Mouse (Mus musculus) limb, embryonic 11.5 days (tissue): ENCODE measurements around the gene Fpgs. TPM values are rescaled to one million over a fixed set of nuclear protein-coding genes. Genes with fewer than 3 reads are reported as not detected.

Experiments used
- ATAC-seq: fragments of 200-750 bp; cut with Nextera tagmentation; 2 replicates; pipeline ENCODE4 v1.8.0; 2017; ENCODE audit warnings: low read depth; ENCODE audit not compliant: insufficient number of reproducible peaks, low FRiP score, low TSS enrichment
- DNase-seq: peaks from one replicate; pipeline ENCODE4 v3.0.0-alpha.2; 2015; ENCODE audit warnings: low spot score
- H3K27ac ChIP-seq: fragments of 300-500 bp; sonication (generic); replicated peaks from 2 replicates; pipeline ENCODE4 v1.5.1; 2014; ENCODE audit warnings: low read depth, mild to moderate bottlenecking, low read length
- H3K27me3 ChIP-seq: fragments of 300-500 bp; sonication (generic); 2 replicates; pipeline ENCODE4 v1.6.1; 2014; ENCODE audit warnings: mild to moderate bottlenecking, low read length, mixed read lengths; ENCODE audit not compliant: control insufficient read depth, insufficient read depth
- H3K36me3 ChIP-seq: fragments of 300-500 bp; sonication (generic); 2 replicates; pipeline ENCODE4 v1.6.1; 2014; ENCODE audit warnings: mild to moderate bottlenecking, low read length, moderate library complexity, mixed read lengths; ENCODE audit not compliant: control insufficient read depth, insufficient read depth
- H3K4me1 ChIP-seq: fragments of 300-500 bp; sonication (generic); 2 replicates; pipeline ENCODE4 v1.6.1; 2014; ENCODE audit warnings: low read length, mixed read lengths; ENCODE audit not compliant: control insufficient read depth, insufficient read depth
- H3K4me2 ChIP-seq: fragments of 300-500 bp; sonication (generic); 2 replicates; pipeline ENCODE4 v1.6.1; 2014; ENCODE audit warnings: low read depth, mild to moderate bottlenecking, moderate library complexity; ENCODE audit not compliant: severe bottlenecking
- H3K4me3 ChIP-seq: fragments of 300-500 bp; sonication (generic); 2 replicates; pipeline ENCODE4 v1.5.1; 2014; ENCODE audit warnings: low read depth, low read length
- H3K9ac ChIP-seq: fragments of 300-500 bp; sonication (generic); 2 replicates; pipeline ENCODE4 v1.6.1; 2014; ENCODE audit warnings: mild to moderate bottlenecking, low read length
- H3K9me3 ChIP-seq: fragments of 300-500 bp; sonication (generic); 2 replicates; pipeline ENCODE4 v1.6.1; 2016; ENCODE audit warnings: low read length; ENCODE audit not compliant: control insufficient read depth
- WGBS: fragments of 180-500 bp; shearing (Covaris S2); extraction: QIAGEN DNeasy Blood & Tissue Kit; methylation state at CpG from one replicate; pipeline ENCODE4 v1.1.7; 2014; 5-methylcytosine and 5-hydroxymethylcytosine counted together
- polyA plus RNA-seq: library from polyadenylated mRNA; unstranded; fragments of >200 nt; fragmentation: Nextera tagmentation; extraction: Ambion mirVana; gene quantifications from 2 replicates; pipeline ENCODE4 v1.2.1, GENCODE M21; 2014

The Fpgs gene
- polyA plus RNA-seq, 1 experiment from 2014 or later, result 22.1 TPM

DNA sequence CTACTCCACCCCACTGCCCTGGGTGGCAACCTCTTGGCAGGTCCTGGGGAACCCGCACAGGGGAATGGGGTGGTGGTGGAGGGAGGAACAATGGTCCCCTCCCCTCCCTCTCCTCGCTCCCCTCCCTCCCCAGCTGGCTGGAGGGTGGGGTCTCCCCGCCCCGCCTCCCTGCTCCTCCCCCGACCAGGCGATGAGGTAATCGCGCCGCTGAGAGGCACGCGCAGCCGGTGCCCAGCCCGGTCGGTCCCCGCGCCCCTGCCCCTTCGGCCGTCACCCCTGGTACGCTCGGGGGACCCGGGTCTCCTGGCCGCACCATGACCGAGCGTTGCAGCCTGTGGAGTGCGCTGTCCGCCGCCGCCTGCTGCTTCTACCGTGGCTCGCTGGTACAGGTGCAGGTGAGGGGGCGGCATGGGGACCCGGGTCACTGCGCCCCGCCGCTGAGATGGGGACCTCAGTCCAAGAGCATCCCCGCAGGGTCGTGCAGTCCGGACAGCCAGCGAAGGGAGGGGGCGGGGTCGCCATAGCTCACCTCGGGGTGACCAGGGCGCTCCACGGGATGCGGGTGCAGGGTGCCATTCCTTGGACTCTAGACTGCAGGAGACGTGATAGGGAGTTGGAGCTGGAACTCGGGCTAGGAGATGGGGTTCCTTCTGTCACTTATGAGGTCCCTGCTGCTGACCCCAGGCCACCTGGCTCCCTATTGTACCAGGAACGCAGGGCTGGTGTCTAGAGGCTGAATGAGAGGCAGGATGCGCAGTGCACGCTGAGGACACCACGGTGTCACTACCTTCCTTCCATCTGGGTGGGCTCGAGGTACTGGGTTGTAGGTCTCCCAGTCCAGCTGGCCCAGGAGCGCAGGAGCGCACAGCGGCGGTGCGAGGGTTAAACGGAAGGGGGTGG, 37.6 kb upstream of the Fpgs start:
- ATAC-seq, result peak; percentile 33; the same call in 1 of the 2 replicates
- WGBS, result 1% methylated on average over 44 of the region's 58 CpGs
- peaks cover 26% of the 10 kb centered on the region for H3K27me3 ChIP-seq

DNA sequence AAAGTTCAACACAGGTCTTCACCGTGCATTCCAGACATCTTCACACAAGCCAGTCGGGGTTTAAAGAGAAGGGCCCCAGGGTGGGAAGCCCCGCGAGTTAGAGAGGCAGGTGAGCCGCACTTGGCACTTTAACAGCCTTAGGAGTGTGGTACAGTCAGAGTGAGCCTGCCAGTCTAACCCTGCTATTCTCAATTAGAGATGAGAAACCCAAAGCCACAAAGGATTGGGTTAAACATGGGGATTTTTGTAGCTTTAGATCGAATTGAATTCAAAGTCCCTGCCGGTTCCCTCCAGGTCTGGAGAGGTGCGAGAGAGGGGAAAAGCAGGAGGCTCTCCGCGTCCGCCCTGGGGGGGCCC, 36.9 kb upstream of the Fpgs start, which contains the start of gene 6330409D20Rik:
6330409D20Rik (minus strand) TSS at position 101 of the 357 bp plus-strand sequence.
- Histone ChIP-seq H3K9me3 (no peaks in the 10 kb centered on the region), H3K4me1 (peaks cover 15% of the 10 kb centered on the region), H3K4me2 (peak within 1 kb of the TSS; percentile 96), H3K4me3 (peak within 1 kb of the TSS; percentile 45), H3K27me3 (peaks cover 26% of the 10 kb centered on the region), H3K9ac (peak within 1 kb of the TSS; percentile 34; the same call in 1 of the 2 replicates), H3K36me3 (no peaks in the 10 kb centered on the region; the same call in 1 of the 2 replicates), H3K27ac (no peak within 1 kb of the TSS)
- WGBS, result 9% methylated on average over 11 of the region's 11 CpGs
- DNase-seq, result no peak
- no peak for ATAC-seq

More for the DNA sequence above, 37.6 kb upstream of the Fpgs start:
- H3K4me1 ChIP-seq, result peaks cover 15% of the 10 kb centered on the region
- peak; percentile 72 for DNase-seq
- H3K9me3 ChIP-seq, result no peaks in the 10 kb centered on the region
- H3K4me2 ChIP-seq, result peak overlapping the region; percentile 96
- H3K4me3 ChIP-seq, result peak overlapping the region; percentile 45
- no peaks in the 10 kb centered on the region; the same call in 1 of the 2 replicates for H3K36me3 ChIP-seq
- peak overlapping the region; percentile 34; the same call in 1 of the 2 replicates for H3K9ac ChIP-seq
- no peak overlapping the region for H3K27ac ChIP-seq

- peaks cover 18% of the 10 kb centered on the region for H3K4me1 ChIP-seq
- no peak overlapping the region for H3K4me2 ChIP-seq
- DNase-seq (no peak), ATAC-seq (no peak)
- no peaks in the 10 kb centered on the region for H3K36me3 ChIP-seq
- no peaks in the 10 kb centered on the region for H3K9me3 ChIP-seq
- 66% methylated on average over 4 of the region's 4 CpGs for WGBS
- no peak overlapping the region for H3K9ac ChIP-seq
- H3K4me3 ChIP-seq, result no peak overlapping the region
- no peak overlapping the region for H3K27ac ChIP-seq
- H3K27me3 ChIP-seq, result peaks cover 26% of the 10 kb centered on the region
These were observed 35.4 kb upstream of the Fpgs start for GRCm38 (mm10) chr2:32739311-32739710.

GRCm38 (mm10) chr2:32737008-32737407, 33.1 kb upstream of the Fpgs start:
- DNase-seq (no peak), ATAC-seq (no peak)
- no peak overlapping the region for H3K4me2 ChIP-seq
- H3K4me3 ChIP-seq, result no peak overlapping the region
- H3K9me3 ChIP-seq, result no peaks in the 10 kb centered on the region
- H3K27ac ChIP-seq, result no peak overlapping the region
- peaks cover 16% of the 10 kb centered on the region for H3K4me1 ChIP-seq
- H3K27me3 ChIP-seq, result peaks cover 16% of the 10 kb centered on the region
- H3K9ac ChIP-seq, result no peak overlapping the region
- H3K36me3 ChIP-seq, result no peaks in the 10 kb centered on the region
- 61% methylated on average over 6 of the region's 6 CpGs for WGBS

DNA sequence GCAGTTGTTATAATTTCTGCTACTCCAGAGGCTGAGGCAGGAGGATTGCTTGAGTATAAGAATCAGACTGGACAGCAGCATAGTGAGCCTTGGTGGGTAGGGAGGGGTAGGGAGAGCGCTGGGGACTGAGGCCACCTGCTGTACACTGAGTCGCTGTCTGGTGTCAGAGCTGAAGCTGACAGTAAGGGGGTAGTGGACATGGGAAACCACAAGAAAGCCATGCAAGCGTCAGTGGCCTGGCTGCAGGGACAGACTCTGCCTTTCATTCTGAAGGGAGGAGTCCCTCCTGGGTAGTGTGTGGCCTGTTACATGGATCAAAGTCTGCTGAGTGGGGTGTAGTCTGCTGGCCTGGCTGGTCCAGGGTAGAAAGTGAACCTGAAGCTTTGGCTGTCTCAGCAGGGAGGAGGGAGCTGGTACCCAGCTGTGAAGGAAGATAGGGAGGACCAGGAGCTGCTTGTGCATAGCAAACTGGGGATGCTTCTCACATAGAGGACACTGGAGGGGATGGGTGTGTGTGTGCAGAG, 32.4 kb upstream of the Fpgs start:
- DNase-seq (no peak), ATAC-seq (no peak)
- Histone ChIP-seq H3K9me3 (no peaks in the 10 kb centered on the region), H3K36me3 (no peaks in the 10 kb centered on the region), H3K4me3 (no peak overlapping the region), H3K27me3 (peaks cover 10% of the 10 kb centered on the region), H3K9ac (no peak overlapping the region; the same call in 1 of the 2 replicates), H3K27ac (no peak overlapping the region), H3K4me2 (no peak overlapping the region), H3K4me1 (peaks cover 14% of the 10 kb centered on the region)
- WGBS, result 48% methylated on average over 3 of the region's 3 CpGs

GRCm38 (mm10) chr2:32734933-32735332, 31.0 kb upstream of the Fpgs start:
- H3K9ac ChIP-seq, result no peak overlapping the region
- H3K36me3 ChIP-seq, result no peaks in the 10 kb centered on the region
- H3K9me3 ChIP-seq, result no peaks in the 10 kb centered on the region
- no peak overlapping the region for H3K4me2 ChIP-seq
- H3K27me3 ChIP-seq, result no peaks in the 10 kb centered on the region
- no peak for ATAC-seq
- H3K4me1 ChIP-seq, result peaks cover 20% of the 10 kb centered on the region
- no peak overlapping the region for H3K27ac ChIP-seq
- no peak for DNase-seq
- H3K4me3 ChIP-seq, result no peak overlapping the region
- 51% methylated on average over 4 of the region's 4 CpGs for WGBS

DNA sequence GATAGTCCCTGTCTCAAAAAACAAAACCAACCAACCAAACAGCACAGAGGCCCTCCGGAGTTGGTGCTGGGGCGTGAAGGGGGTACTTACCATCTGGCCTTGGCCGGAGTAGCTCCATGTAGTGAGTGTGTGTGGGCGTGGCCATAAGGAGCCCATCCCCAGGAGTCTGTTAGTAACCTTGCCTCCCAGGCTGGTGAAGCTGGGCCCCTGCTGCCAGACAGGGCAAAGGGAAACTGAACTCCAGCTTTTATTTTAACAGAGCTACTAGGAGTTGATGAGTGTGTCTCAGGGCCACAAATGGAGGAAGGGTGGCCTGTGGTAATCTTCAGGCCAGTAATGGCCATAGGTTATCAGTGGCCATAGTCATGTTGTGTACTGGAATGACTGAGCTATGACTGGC, 30.5 kb upstream of the Fpgs start:
- Histone ChIP-seq H3K27me3 (no peaks in the 10 kb centered on the region), H3K27ac (no peak overlapping the region)

DNA sequence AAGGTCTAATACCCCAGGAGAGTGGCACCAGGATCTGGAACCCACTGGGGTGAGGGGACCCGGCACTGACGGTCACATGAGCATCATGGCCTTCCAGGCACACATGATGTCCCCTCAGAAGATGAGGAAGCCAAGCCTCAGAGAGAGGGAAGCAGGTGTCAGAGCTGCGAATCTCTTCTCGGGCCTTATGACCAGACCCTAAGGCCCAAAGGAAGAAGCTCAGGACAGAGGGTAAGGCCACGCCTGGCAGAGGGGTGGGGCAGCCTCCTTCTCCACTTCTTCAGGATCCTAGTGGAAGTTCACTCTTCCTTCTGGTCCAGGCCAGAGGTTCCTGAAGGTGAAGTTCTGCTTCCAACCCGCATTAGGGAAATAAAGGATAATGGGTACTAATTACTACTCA, 28.8 kb upstream of the Fpgs start:
- ATAC-seq (no peak), DNase-seq (no peak)
- H3K4me3 ChIP-seq, result no peak overlapping the region
- WGBS, result 77% methylated on average over 6 of the region's 6 CpGs
- H3K9me3 ChIP-seq, result no peaks in the 10 kb centered on the region
- peaks cover 27% of the 10 kb centered on the region for H3K4me1 ChIP-seq
- H3K9ac ChIP-seq, result no peak overlapping the region
- no peak overlapping the region for H3K4me2 ChIP-seq
- no peaks in the 10 kb centered on the region for H3K27me3 ChIP-seq
- no peak overlapping the region for H3K27ac ChIP-seq
- no peaks in the 10 kb centered on the region for H3K36me3 ChIP-seq

More for the DNA sequence above, 30.5 kb upstream of the Fpgs start:
- Histone ChIP-seq H3K4me1 (peaks cover 22% of the 10 kb centered on the region), H3K9ac (0 out of 2 replicates have a peak overlapping the region, but pooled peaks have one; percentile 5), H3K36me3 (no peaks in the 10 kb centered on the region), H3K9me3 (no peaks in the 10 kb centered on the region), H3K4me3 (no peak overlapping the region), H3K4me2 (no peak overlapping the region)
- ATAC-seq, result no peak
- 29% methylated on average over 4 of the region's 4 CpGs for whole genome bisulfite sequencing
- no peak for DNase-seq
